8 mouse cellular contexts compared by ENCODE assay signal in genomic region chr10:38965857-38966256, GRCm38 (mm10). TPM values are rescaled to one million over a fixed set of nuclear protein-coding genes. Genes with fewer than 3 reads are reported as not detected.
A peak's percentile ranks its signal among the peaks of the same experiment; 100 is the strongest.
DNase-seq lines count a peak whose midpoint lies in the region; ATAC-seq and TF ChIP-seq lines count a peak whose summit lies in the region.

No protein-coding gene starts in this region.

- TF ChIP-seq EP300 in heart, postnatal 0 days (IDR thresholded peaks at IDR 0.05; ENCODE audit: low read depth) = no peak

- peak overlapping the region; percentile 84 for H3K27ac ChIP-seq in embryonic facial prominence, embryonic 10.5 days (replicated peaks)
- H3K27ac ChIP-seq in heart, postnatal 0 days (ENCODE audit: low read depth) = peak overlapping the region; percentile 88
- peak overlapping the region; percentile 76 for H3K27ac ChIP-seq in limb, embryonic 12.5 days

- peaks cover 6% of the 10 kb centered on the region for H3K27me3 ChIP-seq in megakaryocyte, embryonic 14.5 days (replicated peaks)
- H3K27me3 ChIP-seq in embryonic facial prominence, embryonic 10.5 days (replicated peaks; ENCODE audit: low read depth, poor library complexity, severe bottlenecking) = 0 out of 2 replicates have a peak, but pooled peaks cover 5% of the 10 kb centered on the region
- no peaks in the 10 kb centered on the region for H3K27me3 ChIP-seq in heart, postnatal 0 days (ENCODE audit: control insufficient read depth, insufficient read depth, low read length)
- no peaks in the 10 kb centered on the region for H3K27me3 ChIP-seq in limb, embryonic 12.5 days

- peak; percentile 7; the same call in 1 of the 2 replicates for TF ChIP-seq CTCF in heart, postnatal 0 days (IDR thresholded peaks at IDR 0.05; ENCODE audit: low read depth)

- peak overlapping the region; percentile 73 for H3K9ac ChIP-seq in heart, postnatal 0 days (replicated peaks; ENCODE audit: low read depth, low read length)
- H3K9ac ChIP-seq in limb, embryonic 12.5 days (replicated peaks) = peak overlapping the region; percentile 73

- peaks cover 11% of the 10 kb centered on the region; the same call in 1 of the 2 replicates for H3K4me1 ChIP-seq in megakaryocyte, embryonic 14.5 days
- peaks cover 32% of the 10 kb centered on the region for H3K4me1 ChIP-seq in embryonic facial prominence, embryonic 10.5 days
- H3K4me1 ChIP-seq in heart, postnatal 0 days (ENCODE audit: control insufficient read depth, insufficient read depth) = peaks cover 48% of the 10 kb centered on the region
- H3K4me1 ChIP-seq in limb, embryonic 12.5 days (replicated peaks) = peaks cover 31% of the 10 kb centered on the region

- 3% methylated on average over 14 of the region's 14 CpGs for WGBS in embryonic facial prominence, embryonic 10.5 days
- WGBS in heart, postnatal 0 days = 1% methylated on average over 14 of the region's 14 CpGs
- WGBS in limb, embryonic 12.5 days = 2% methylated on average over 14 of the region's 14 CpGs

- peak overlapping the region; percentile 66 for H3K4me2 ChIP-seq in heart, postnatal 0 days (ENCODE audit: low read depth, low read length)
- peak overlapping the region; percentile 75 for H3K4me2 ChIP-seq in limb, embryonic 12.5 days

- peak overlapping the region; percentile 85 for H3K4me3 ChIP-seq in megakaryocyte, embryonic 14.5 days (replicated peaks)
- H3K4me3 ChIP-seq in embryonic facial prominence, embryonic 10.5 days = peak overlapping the region; percentile 61
- H3K4me3 ChIP-seq in heart, postnatal 0 days (ENCODE audit: low read depth, low read length) = peak overlapping the region; percentile 64
- H3K4me3 ChIP-seq in limb, embryonic 12.5 days (replicated peaks) = peak overlapping the region; percentile 53

- no peaks in the 10 kb centered on the region for H3K36me3 ChIP-seq in megakaryocyte, embryonic 14.5 days (replicated peaks; ENCODE audit: low read length)
- H3K36me3 ChIP-seq in embryonic facial prominence, embryonic 10.5 days (replicated peaks) = no peaks in the 10 kb centered on the region
- H3K36me3 ChIP-seq in heart, postnatal 0 days (replicated peaks; ENCODE audit: control insufficient read depth, insufficient read depth, low read length) = no peaks in the 10 kb centered on the region; the same call in 1 of the 2 replicates
- H3K36me3 ChIP-seq in limb, embryonic 12.5 days = no peaks in the 10 kb centered on the region

- no peak for ATAC-seq in megakaryocyte, adult 5-6 weeks (ENCODE audit: poor library complexity, severe bottlenecking)
- peak; percentile 9; the same call in 1 of the 2 replicates for ATAC-seq in heart, postnatal 0 days (ENCODE audit: insufficient read depth, low read depth)
- 0 out of 2 replicates have a peak, but pooled peaks have one; percentile 53 for ATAC-seq in limb, embryonic 12.5 days (ENCODE audit: insufficient number of reproducible peaks, insufficient read depth, low FRiP score, low TSS enrichment, low read depth)
- ATAC-seq in erythroid progenitor cell, adult 5-6 weeks (replicated peaks; ENCODE audit: low FRiP score, poor library complexity, severe bottlenecking) = no peak

- peak; percentile 52 for DNase-seq in embryonic facial prominence, embryonic 10.5 days (ENCODE audit: low spot score)
- DNase-seq in heart, postnatal 0 days (ENCODE audit: low spot score) = peak; percentile 37
- DNase-seq in naive thymus-derived CD4-positive, alpha-beta T cell, adult 2 months (ENCODE audit: low read depth) = peak; percentile 5
- DNase-seq in yolk sac, embryonic 10.5 days (ENCODE audit: low spot score) = no peak

- no peaks in the 10 kb centered on the region for H3K9me3 ChIP-seq in megakaryocyte, embryonic 14.5 days
- H3K9me3 ChIP-seq in embryonic facial prominence, embryonic 10.5 days = no peaks in the 10 kb centered on the region
- H3K9me3 ChIP-seq in heart, postnatal 0 days (replicated peaks; ENCODE audit: control insufficient read depth, low read length) = no peaks in the 10 kb centered on the region
- H3K9me3 ChIP-seq in limb, embryonic 12.5 days = no peaks in the 10 kb centered on the region

RNA-seq across cellular contexts. Expression of gene Lama4, which starts 0.5 kb away (rescaled TPM):
- polyA plus RNA-seq in megakaryocyte, embryonic 14.5 days (2012; ENCODE audit: insufficient read depth, low replicate concordance) = not detected in 2 replicates
- total RNA-seq in megakaryocyte, adult 5-6 weeks (2015) = 0.09 TPM in 1 of 2 replicates, not detected in the other
- total RNA-seq in megakaryocyte, adult 5-6 weeks (2017) = 0.04 TPM in 2 replicates
- 19.9 and 25.3 TPM in 2 replicates for polyA plus RNA-seq in embryonic facial prominence, embryonic 10.5 days (2016; fragmentation: Nextera tagmentation; extraction: Ambion mirVana)
- 120 and 124 TPM in 2 replicates for total RNA-seq in heart, postnatal 0 days (2014; rRNA removed; ENCODE audit: low replicate concordance)
- 68.7 and 72.2 TPM in 2 replicates for polyA plus RNA-seq in heart, postnatal 0 days (2015; fragmentation: Nextera tagmentation; extraction: Ambion mirVana)
- 36.4 and 37.2 TPM in 2 replicates for polyA plus RNA-seq in limb, embryonic 12.5 days (2016; fragmentation: Nextera tagmentation; extraction: Ambion mirVana)
- total RNA-seq in erythroid progenitor cell, adult 5-6 weeks (2015; ENCODE audit: low replicate concordance) = 7.1 TPM in 1 of 2 replicates, not detected in the other
- 0.13 TPM in 1 of 2 replicates, not detected in the other for total RNA-seq in erythroid progenitor cell, adult 5-6 weeks (2017; ENCODE audit: low replicate concordance)

Comparison
In these comparisons a context has a peak if more than half of its experiments do, and no peak if none do; other contexts are left out.
1. ATAC-seq: peak in heart, postnatal 0 days (single experiment) and limb, embryonic 12.5 days (single experiment); none in megakaryocyte, adult 5-6 weeks (single experiment) and erythroid progenitor cell, adult 5-6 weeks (single experiment).
2. RNA of gene Lama4, which starts 0.5 kb away (polyA plus RNA-seq): 68.7 to 72.2 TPM in heart, postnatal 0 days, 36.4 to 37.2 TPM in limb, embryonic 12.5 days and 19.9 to 25.3 TPM in embryonic facial prominence, embryonic 10.5 days; not detected in megakaryocyte, embryonic 14.5 days; every median in the first group is over 10 times any median in the second.
3. Peak in every context shown above with its lines, with median percentiles within 50 percentile points of each other: H3K4me3 ChIP-seq and H3K27ac ChIP-seq.